Mouse (Mus musculus): ENCODE data around the gene Olfr1458.

The Olfr1458 gene

DNA sequence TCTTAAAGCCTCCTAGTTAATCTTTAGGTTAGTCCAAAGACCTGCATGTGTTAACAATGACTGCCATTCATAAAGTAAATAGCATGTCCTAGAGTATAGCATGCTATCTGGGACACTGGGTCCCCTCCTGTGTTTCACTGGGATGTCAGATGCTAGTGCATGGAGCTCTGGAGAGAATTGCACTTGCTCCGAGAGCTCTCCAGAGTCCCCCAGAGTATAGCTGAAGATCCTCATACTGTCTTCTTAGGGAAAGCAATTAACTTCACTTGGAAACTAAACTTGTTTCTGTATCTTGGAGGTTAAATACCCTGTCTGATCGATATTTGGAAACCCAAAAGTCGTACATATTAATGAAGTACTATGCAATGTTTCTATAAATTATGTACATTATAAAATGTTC lies at the start of gene Olfr1458:
Gene Olfr1458, minus strand, starts transcription at position 101 of the 400 bp plus-strand sequence.
- DNase-seq (ENCODE audit: extremely low spot score, low spot score) = no peak

DNA sequence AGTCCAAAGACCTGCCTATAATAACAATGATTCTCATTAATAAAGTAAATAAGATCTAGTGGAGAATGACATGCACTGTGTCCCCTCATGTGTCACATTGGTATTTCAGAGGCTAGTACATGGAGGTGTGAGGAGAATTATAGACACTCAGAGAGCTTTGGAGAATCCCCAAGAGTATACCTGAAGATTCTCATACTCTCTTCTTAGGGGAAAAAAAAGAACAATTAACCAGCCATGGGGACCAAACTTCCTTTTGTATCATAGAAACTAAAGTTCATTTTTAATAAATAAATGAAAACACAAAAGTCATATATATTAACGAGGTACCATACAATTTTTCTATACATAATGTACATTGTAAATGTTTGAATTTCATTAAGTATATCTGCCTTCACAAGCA lies 42.9 kb upstream of the Olfr1458 start, which contains the start of gene Olfr1459:
Gene Olfr1459, minus strand, starts transcription at position 101 of the 400 bp plus-strand sequence.
- no peak for DNase-seq (ENCODE audit: extremely low spot score, low spot score)

DNA sequence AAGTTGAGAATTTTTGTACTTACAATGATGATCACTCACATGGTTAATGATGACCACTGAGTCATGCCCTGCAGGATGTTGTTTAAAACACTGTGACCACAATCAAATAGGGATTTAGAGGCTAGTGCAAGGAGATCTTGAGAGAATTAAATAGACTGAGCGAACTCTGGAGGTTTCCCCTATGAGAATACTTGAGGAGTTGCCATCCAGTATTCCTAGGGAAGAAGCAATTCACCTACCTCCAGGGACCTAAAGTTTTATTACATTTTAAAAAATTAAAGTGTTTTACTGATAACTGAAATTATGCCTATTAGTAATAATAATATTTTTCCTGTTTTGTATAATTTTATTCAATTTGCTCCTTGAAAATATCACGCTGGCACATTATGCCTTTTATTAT lies 8.8 kb downstream of the Olfr1458 start, which contains the start of gene Olfr1457:
Gene Olfr1457, minus strand, starts transcription at position 101 of the 400 bp plus-strand sequence.
- DNase-seq (ENCODE audit: extremely low spot score, low spot score) = no peak

GRCm38 (mm10) chr19:13093908-13094307 lies 12.7 kb downstream of the Olfr1458 start:
- no peak for DNase-seq (ENCODE audit: extremely low spot score, low spot score)

DNA sequence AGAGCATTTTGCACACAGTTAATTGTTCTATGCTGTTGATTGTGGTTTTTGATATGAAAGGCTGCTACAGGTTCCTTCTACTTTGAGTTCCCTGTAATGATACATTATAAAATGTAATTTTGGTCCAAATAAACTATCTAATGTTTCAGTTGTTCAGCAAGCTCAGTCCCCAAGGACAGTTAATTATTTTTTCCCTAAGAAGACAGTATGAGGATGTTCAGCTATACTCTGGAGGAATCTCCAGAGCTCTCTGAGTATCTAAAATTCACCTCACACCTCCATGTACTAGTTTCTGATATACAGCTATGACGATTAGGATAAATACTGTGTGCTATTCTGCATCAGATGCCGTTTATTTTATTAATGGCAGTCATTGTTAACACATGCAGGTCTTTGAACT lies 46.3 kb downstream of the Olfr1458 start, which contains the start of gene Olfr1454:
Gene Olfr1454, plus strand, starts transcription at position 301 of the 400 bp plus-strand sequence.
- no peak for DNase-seq (ENCODE audit: extremely low spot score, low spot score)

Data from neural tube, embryonic 10.5 days (tissue).